Mouse (Mus musculus): Measurements from ENCODE around the gene Osbp2. TPM values are rescaled to one million over a fixed set of nuclear protein-coding genes. Genes with fewer than 3 reads are reported as not detected.

Osbp2 gene
- polyA plus RNA-seq (2012; rRNA removed; ENCODE audit: low replicate concordance), result 0.16 and 0.30 TPM in 2 replicates

DNA sequence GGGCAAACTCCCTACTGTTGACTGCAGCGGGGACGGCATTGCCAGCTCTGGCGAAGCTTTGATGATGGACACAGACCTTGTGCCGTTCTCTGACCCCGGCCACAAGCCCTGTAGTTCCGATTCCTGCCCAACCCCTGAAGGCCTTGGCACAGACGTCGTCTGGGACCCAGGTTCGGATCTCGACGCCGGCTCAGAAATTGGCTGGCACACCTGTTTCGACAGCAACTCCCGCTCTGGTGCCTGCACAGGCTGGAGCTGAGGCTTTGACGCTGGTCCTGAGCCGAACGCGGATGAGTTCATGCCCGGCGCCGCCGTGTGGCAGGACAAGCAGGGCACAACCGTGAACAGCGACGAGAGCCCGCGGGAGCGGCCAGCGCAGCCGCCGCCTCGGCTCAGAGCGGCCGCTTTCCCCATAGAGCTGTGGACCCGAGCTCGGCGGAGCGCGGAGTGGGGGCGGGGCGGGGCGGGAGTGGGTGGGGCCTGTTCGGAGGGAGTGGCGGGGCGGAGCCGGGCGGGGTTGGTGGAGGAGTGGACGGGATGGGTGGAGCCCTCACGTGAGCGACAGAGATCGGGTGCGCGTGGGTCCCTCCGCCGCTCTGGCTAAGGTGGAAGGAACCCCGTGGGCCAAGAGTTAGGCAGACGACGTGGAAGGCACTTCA is at the start of gene Osbp2:
Osbp2 (minus strand) TSS at position 450 of the 659 bp plus-strand sequence.

DNA sequence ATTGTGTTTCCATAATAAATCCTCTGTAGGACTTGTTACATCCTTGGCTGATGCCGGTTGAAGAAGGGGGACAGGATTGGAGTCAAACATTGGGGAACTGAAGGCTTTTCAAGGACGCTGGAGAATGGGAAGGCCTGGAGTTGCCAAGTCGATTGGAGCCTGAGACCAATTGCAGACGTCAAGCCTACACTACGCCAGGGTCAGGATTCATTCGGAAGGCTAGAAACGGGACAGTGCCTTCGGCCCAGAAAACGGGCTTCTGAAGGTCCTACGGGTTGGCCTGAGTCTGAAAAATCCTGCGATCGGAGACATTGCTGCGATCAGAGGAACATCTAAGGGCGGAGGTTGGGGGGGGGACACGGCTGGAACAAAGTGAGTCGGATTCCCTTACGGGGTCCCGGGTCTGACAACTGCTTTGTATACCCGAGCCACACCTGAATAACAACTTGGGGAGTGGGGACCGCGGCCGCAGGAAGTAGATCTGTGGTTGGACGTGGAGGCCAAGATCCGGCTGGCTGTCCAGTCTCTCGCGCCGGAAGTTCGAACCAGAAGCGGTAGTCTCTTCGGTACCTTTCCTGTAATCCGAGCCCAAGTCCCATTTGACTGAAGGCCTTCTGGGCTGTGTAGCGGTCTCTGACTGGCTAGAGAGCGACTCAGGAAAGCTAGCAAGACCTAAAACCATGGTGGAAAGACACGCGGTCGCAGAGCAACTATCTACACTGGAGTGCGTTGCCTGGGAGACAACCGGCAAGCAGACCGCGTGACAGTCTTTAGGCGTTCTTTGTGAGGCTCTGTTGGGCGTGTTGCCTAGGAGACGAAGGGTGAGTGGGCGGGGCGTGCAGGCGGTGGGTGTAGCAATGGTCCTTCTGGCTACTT is 30.9 kb upstream of the Osbp2 start, which contains the start of the genes 4921536K21Rik and Dusp18:
4921536K21Rik (minus strand) TSS at position 693 of the 876 bp plus-strand sequence.
Dusp18 (plus strand) TSS at position 835 of the 876 bp plus-strand sequence.

Other genes starting within 250 kb of the Osbp2 start
- gene Morc2a, start 214.7 kb downstream of the Osbp2 start, polyA plus RNA-seq (2012; rRNA removed; ENCODE audit: low replicate concordance), result 1.7 and 2.8 TPM in 2 replicates
- 0.09 and 0.27 TPM in 2 replicates for gene 4921536K21Rik, start 31.2 kb upstream of the Osbp2 start, polyA plus RNA-seq (2012; rRNA removed; ENCODE audit: low replicate concordance)
- gene Dusp18, start 31.3 kb upstream of the Osbp2 start, polyA plus RNA-seq (2012; rRNA removed; ENCODE audit: low replicate concordance), result 1.5 and 2.1 TPM in 2 replicates
- gene Slc35e4, start 50.8 kb upstream of the Osbp2 start, polyA plus RNA-seq (2012; rRNA removed; ENCODE audit: low replicate concordance), result 5.7 and 6.0 TPM in 2 replicates
- gene Tcn2, start 68.3 kb upstream of the Osbp2 start, polyA plus RNA-seq (2012; rRNA removed; ENCODE audit: low replicate concordance), result 208 and 438 TPM in 2 replicates
- gene Pes1, start 100.1 kb upstream of the Osbp2 start, polyA plus RNA-seq (2012; rRNA removed; ENCODE audit: low replicate concordance), result 14.9 and 22.0 TPM in 2 replicates
- 0.07 and 0.14 TPM in 2 replicates for gene 4930556J24Rik, start 112.9 kb upstream of the Osbp2 start, polyA plus RNA-seq (2012; rRNA removed; ENCODE audit: low replicate concordance)
- gene Gal3st1, start 119.7 kb upstream of the Osbp2 start, polyA plus RNA-seq (2012; rRNA removed; ENCODE audit: low replicate concordance), result 133 and 187 TPM in 2 replicates
- 0.12 and 0.19 TPM in 2 replicates for gene Sec14l4, start 167.6 kb upstream of the Osbp2 start, polyA plus RNA-seq (2012; rRNA removed; ENCODE audit: low replicate concordance)
- not detected in 2 replicates for gene Sec14l3, start 200.9 kb upstream of the Osbp2 start, polyA plus RNA-seq (2012; rRNA removed; ENCODE audit: low replicate concordance)
- gene Mtfp1, start 231.5 kb upstream of the Osbp2 start, polyA plus RNA-seq (2012; rRNA removed; ENCODE audit: low replicate concordance), result 48.5 and 49.0 TPM in 2 replicates